Mouse (Mus musculus) cerebellum, adult 2 months (tissue): Measurements from ENCODE around the gene Mgst1. TPM values are rescaled to one million over a fixed set of nuclear protein-coding genes. Genes with fewer than 3 reads are reported as not detected.

Experiments used
- DNase-seq, 2 experiments: peaks; one replicate each; pipeline ENCODE4 v3.0.0; 2021
- H3K27ac ChIP-seq: fragments of 200-500 bp; 2 replicates; pipeline ENCODE4 v1.5.1; 2012; ENCODE audit warnings: low read length, control low read depth, inconsistent platforms; ENCODE audit not compliant: insufficient read depth
- H3K27me3 ChIP-seq: fragments of 200-500 bp; 2 replicates; pipeline ENCODE4 v1.6.1; 2012; ENCODE audit warnings: inconsistent platforms, mild to moderate bottlenecking, low read length, moderate library complexity; ENCODE audit not compliant: control insufficient read depth, insufficient read depth
- H3K4me1 ChIP-seq: fragments of 200-500 bp; 2 replicates; pipeline ENCODE4 v1.6.1; 2011; ENCODE audit warnings: low read length; ENCODE audit not compliant: control insufficient read depth, insufficient read depth
- H3K4me3 ChIP-seq: fragments of 200-500 bp; replicated peaks from 2 replicates; pipeline ENCODE3; 2011; ENCODE audit warnings: mild to moderate bottlenecking, low read depth, low read length, control low read depth; ENCODE audit not compliant: insufficient read depth
- CTCF ChIP-seq: fragments of 200-500 bp; IDR thresholded peaks from 2 replicates; pipeline ENCODE4 v1.5.1; 2011; ENCODE audit warnings: low read depth, mild to moderate bottlenecking, control low read depth, low read length, moderate library complexity, borderline replicate concordance; ENCODE audit not compliant: insufficient read depth
- POLR2A ChIP-seq: fragments of 200-500 bp; IDR thresholded peaks from 2 replicates; pipeline ENCODE4 v1.6.1; 2011; ENCODE audit warnings: low read length, control low read depth, borderline replicate concordance; ENCODE audit not compliant: insufficient read depth
- WGBS: fragments of 180-500 bp; shearing (Covaris S2); methylation state at CpG from one replicate; pipeline ENCODE4 v1.1.7; 2018; 5-methylcytosine and 5-hydroxymethylcytosine counted together
- polyA plus RNA-seq: library from polyadenylated mRNA; depleted of rRNA; stranded (reverse); fragments of >200 nt; gene quantifications from 2 replicates; pipeline ENCODE4 v1.2.3, GENCODE M21; 2012

Mgst1 gene
- polyA plus RNA-seq, 1 experiment, result 33.2 TPM

- Histone ChIP-seq H3K27me3 (no peaks in the 10 kb centered on the region), H3K27ac (no peak overlapping the region), H3K4me1 (no peaks in the 10 kb centered on the region), H3K4me3 (no peak overlapping the region)
- WGBS, result 86% methylated on average over 10 of the region's 10 CpGs
- TF ChIP-seq POLR2A, result no peak
- no peak for TF ChIP-seq CTCF
- no peak for DNase-seq
Observed at GRCm38 (mm10) chr6:138128392-138129335, 11.5 kb upstream of the Mgst1 start.

- H3K4me1 ChIP-seq, result no peaks in the 10 kb centered on the region
- H3K27me3 ChIP-seq, result no peaks in the 10 kb centered on the region
- no peak for DNase-seq
- no peak overlapping the region for H3K4me3 ChIP-seq
- TF ChIP-seq CTCF (no peak), POLR2A (no peak)
- no peak overlapping the region for H3K27ac ChIP-seq
- 66% methylated on average over 3 of the region's 3 CpGs for WGBS
Observed at GRCm38 (mm10) chr6:138130541-138130940, 9.6 kb upstream of the Mgst1 start.

DNA sequence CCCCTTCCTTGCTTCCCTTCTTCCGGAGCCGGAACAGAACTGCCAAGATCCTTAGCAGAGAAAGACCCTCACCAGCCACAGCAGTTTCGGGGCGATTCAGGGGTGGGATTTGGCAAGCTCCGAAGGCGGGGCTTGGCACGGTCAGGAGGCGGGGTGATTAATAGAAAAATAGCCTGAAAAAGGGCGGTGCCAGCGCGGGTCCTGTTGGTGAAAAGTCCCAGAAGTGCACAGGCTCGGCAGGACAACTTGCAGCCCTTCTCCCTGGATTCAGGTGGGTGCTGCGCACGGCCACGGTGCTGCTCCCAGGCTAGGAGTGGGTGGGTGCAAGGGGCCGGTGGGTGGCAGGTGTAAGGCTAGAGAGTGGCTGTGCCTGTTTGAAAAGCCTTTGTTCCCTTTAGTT is 220 bp downstream of the Mgst1 start:
- TF ChIP-seq CTCF (no peak), POLR2A (no peak)
- WGBS, result under 1% methylated on average over 16 of the region's 16 CpGs
- Histone ChIP-seq H3K4me3 (no peak overlapping the region), H3K27me3 (no peaks in the 10 kb centered on the region; the same call in 1 of the 2 replicates), H3K4me1 (no peaks in the 10 kb centered on the region), H3K27ac (no peak overlapping the region)
- no peak for DNase-seq

DNA sequence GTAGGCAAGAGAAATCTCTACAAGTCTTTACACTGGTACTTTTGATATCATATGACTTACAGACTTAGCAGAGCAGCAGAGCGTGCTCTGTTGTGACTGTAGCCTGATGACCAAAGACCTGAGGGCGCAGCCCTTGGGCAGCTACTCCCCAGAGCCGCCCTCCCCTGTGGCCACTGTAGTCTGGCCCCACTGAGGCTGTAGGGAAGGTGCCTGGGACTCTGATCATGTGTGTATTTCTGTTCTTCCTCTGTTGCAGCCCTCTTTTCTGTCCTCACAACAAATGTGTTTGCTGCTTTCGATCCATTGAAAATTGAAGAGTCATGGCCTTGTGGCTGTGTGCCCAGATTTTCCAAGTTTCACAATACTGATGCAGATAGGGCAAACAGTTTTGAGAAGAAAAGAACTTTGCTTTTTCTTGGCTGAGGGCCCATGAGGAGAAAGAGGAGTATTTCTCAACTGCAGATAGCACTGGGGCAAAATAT is 1.0 kb downstream of the Mgst1 start:
- Histone ChIP-seq H3K4me3 (no peak overlapping the region), H3K27me3 (no peaks in the 10 kb centered on the region; the same call in 1 of the 2 replicates), H3K4me1 (no peaks in the 10 kb centered on the region), H3K27ac (no peak overlapping the region)
- WGBS, result 33% methylated on average over 4 of the region's 4 CpGs
- no peak for DNase-seq
- TF ChIP-seq POLR2A (no peak), CTCF (no peak)

GRCm38 (mm10) chr6:138142604-138143003 is 2.5 kb downstream of the Mgst1 start:
- no peak overlapping the region for H3K4me3 ChIP-seq
- DNase-seq, result no peak
- no peaks in the 10 kb centered on the region for H3K4me1 ChIP-seq
- no peak for TF ChIP-seq CTCF
- TF ChIP-seq POLR2A, result no peak
- 74% methylated on average over 7 of the region's 7 CpGs for WGBS
- no peaks in the 10 kb centered on the region for H3K27me3 ChIP-seq
- H3K27ac ChIP-seq, result no peak overlapping the region

DNA sequence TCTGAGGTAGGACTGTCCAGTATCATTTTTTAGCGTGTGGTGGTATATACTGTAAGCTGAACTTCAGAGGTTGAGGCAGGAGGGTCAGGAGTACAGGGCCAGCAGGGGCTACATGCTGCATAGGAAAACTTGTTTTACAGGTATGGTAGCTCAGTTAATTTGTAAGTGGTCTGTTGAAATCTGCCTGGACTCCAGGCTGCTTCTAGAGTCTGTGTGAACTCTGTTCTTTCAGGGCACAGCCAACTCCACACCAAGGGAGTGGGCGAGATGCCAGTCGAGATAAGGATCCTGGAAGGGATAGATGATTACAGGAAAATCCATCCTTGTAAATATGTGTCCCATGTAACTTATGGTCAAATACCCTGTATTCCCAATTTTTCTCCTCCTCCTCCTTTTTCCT is 3.3 kb downstream of the Mgst1 start:
- TF ChIP-seq CTCF, result no peak
- TF ChIP-seq POLR2A, result no peak
- H3K27ac ChIP-seq, result no peak overlapping the region
- H3K27me3 ChIP-seq, result no peaks in the 10 kb centered on the region
- DNase-seq, result no peak
- H3K4me1 ChIP-seq, result no peaks in the 10 kb centered on the region
- H3K4me3 ChIP-seq, result no peak overlapping the region
- WGBS, result 76% methylated on average over 3 of the region's 3 CpGs

DNA sequence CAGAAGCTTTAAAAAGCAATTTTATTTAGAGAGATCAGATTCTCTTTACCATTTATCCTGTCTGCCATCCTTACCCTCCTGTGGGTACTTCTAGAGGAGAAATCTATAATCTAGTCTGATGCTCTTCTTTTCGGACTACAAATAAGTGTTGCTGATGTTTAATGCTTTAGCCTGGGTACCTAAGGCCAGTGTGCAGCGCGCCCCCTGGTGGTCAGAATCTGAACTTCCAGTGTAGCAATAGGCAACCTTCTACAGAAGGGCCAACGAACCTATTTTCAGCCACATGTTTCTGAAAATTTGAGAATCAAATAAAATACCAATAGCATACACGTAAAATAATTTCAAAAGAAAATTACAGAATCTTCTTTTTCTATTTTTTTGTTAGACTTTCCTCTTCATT is 13.0 kb downstream of the Mgst1 start:
- H3K27me3 ChIP-seq, result no peaks in the 10 kb centered on the region
- H3K4me3 ChIP-seq, result no peak overlapping the region
- H3K27ac ChIP-seq, result no peak overlapping the region
- H3K4me1 ChIP-seq, result no peaks in the 10 kb centered on the region
- 24% methylated on average over 5 of the region's 5 CpGs for WGBS
- peak; percentile 22 to 32 for DNase-seq
- TF ChIP-seq CTCF (peak; percentile 49; the same call in 1 of the 2 replicates), POLR2A (no peak)

DNA sequence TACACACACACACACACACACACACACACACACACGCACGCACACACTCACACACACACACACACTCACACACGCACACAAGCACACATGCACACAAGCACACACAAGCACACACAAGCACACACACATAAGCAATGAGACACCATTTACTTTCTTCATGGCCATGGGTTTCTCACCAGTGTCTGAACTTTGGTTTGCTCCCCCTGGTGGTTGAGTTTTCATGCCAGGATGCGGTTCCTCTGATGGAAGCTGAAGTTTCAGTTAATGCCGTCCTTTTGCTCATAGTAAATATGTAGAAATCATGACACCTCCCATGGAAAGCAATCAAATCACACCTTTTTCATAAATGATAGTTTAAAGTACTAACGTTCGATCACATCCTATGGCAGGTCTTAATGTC is 23.8 kb downstream of the Mgst1 start:
- Histone ChIP-seq H3K4me1 (no peaks in the 10 kb centered on the region), H3K4me3 (no peak overlapping the region), H3K27me3 (no peaks in the 10 kb centered on the region; the same call in 1 of the 2 replicates), H3K27ac (no peak overlapping the region)
- WGBS, result 74% methylated on average over 7 of the region's 7 CpGs
- no peak for TF ChIP-seq POLR2A
- TF ChIP-seq CTCF, result peak; percentile 15; the same call in 1 of the 2 replicates
- DNase-seq, result no peak
